Mouse (Mus musculus): Measurements from ENCODE around the gene Baiap2. TPM values are rescaled to one million over a fixed set of nuclear protein-coding genes. Genes with fewer than 3 reads are reported as not detected.
A peak's percentile ranks its signal among the peaks of the same experiment; 100 is the strongest.

The Baiap2 gene
- total RNA-seq, 2 experiments from 2014 or later = 220 to 272 TPM

DNA sequence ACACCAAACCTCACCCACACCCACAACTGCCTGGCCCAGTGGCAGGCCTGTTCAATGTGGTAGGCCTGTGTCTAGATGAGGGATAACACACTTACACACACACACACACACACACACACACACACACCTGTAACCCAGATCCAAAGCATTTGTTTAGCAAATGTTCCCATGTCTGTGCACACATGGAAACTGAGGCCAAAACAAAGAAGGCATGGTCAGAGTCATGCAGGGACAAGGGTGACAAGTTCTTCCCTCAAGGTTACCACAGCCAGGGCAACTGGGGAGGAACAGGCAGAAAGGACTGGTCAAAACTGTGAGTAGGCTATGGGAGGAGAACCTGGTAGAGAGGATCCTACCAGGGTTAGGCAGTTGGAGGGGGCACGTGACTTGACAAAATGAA, 65.9 kb downstream of the Baiap2 start:
- no peak for DNase-seq (ENCODE audit: low spot score in 2 of 2)

DNA sequence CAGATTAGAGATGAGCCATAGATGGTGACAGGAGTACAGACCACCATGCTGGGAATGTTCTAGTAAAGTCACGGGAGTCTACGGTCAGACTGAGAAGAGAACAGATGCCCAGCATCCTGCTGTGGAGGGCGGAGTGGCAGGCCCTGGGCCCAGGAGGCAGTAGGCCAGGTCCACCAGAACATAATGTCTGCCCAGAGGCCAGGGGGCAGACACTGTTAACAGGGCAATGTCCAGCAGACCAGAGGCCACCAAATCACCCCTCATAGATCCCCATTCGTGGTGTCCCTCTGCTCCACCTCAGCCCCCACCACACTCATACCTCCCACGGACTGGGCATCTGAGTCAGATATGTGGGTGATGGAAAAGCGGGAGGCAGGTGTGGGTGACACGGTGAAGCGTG, 66.4 kb downstream of the Baiap2 start:
- DNase-seq (ENCODE audit: low spot score in 2 of 2) = no peak

DNA sequence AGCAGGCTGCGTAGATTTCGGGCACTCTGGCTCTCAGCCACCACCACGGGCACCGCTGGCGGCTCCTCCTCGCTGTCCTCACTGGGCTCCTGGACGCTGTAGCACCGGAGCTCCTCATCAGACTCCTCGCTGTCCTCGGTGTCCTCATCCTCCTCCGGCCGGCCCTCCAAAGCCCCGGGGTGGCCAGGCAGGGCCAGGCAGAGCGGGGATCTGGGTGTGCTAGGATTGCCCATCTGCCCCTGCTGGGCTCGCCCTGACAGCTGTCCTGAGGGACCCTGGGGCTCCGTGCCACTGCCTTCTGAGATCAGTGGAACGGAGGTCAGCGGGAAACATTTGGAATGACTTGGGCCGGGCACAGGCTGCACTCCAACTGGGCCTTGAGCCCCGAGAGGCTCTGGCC, 67.4 kb downstream of the Baiap2 start:
- no peak for DNase-seq (ENCODE audit: low spot score in 2 of 2)

DNA sequence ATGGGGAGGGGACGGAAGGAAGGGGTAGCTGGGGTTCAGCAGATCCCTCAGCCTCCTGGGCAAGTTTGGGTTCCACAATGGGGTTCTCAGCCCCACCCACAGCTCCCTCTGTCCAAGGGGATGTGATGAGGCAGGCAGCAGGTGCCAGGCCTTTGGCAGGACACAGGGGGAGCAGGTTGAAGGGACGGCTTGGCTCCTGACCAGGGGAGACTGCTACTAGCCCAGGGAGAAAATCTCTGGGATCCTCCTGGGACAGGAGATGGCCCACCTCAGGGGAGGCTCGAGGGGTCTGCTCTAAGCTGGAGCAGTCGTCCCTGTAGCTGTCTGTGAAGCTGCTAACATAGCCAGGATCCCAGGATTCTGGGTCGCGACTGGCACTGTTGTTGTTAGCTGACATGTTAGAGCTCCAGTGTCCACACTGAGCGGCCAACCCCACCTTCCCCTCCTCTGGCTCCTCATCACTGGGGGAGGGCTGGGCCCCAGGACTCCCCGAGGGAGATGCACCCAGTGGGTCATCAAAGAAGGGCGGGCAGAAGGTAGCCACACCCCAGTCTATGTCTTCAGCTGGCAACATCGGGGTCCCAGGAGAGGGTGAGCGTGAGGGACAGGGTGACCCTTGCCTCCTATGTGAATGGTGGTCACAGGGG, 68.7 kb downstream of the Baiap2 start:
- DNase-seq (ENCODE audit: low spot score in 2 of 2) = no peak

DNA sequence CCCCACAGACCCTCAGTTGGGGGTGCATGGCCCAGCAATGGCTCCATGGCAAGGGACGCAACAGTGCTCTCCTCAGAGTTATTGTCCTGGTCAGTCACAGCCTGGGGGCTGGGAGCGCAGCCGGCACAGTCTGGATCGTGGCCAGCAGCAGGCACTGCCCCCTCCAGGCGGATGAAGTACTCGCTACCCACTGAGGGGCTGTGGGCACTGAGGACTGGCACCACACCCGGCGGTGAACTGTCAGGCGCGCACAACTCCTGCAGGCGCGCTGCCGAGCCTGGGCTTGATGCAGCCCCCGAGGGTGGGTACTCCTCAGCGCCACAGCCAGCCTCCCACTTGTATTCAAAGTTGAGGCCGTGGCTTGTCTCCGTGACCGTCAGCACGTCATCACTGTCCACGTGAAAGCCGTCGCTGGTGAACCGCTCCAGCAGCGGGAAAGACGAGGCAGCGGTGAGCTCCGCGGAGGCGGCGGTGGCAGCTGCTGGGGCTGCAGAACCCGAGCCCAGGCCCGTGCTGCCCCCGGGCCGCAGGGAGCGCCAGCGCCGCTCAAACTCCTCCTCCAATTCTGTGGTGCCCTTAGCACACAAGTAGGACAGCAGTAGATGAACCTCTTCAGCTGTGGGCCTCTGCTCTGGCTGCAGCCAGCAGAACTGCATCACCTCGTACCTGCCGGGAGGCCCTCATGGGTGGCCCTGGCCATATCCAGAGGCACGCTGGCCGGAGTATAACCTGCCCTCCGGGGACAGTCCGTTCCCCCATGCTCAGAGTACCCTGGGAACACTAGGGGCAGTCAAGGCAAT, 69.4 kb downstream of the Baiap2 start:
- DNase-seq (ENCODE audit: low spot score in 2 of 2) = no peak

DNA sequence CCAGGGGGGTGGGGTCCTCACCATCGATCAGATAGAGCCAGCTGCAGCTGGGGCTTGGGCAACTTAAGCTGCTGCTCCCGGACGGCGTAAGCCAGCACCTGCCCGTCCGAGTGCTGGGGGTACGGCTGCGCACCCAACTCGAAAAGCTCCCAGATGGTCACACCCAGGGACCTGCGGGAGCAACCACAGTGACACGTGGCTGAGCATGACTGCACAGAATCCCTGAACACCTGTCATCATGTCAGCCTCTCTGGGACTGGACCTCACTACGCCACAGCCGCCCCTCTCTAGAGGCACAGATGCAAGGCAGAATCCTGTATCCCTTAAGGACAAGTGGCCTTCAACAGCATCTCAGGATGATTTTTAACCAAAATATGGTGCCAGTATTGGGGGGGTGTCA, 70.1 kb downstream of the Baiap2 start:
- DNase-seq (ENCODE audit: low spot score in 2 of 2) = no peak

DNA sequence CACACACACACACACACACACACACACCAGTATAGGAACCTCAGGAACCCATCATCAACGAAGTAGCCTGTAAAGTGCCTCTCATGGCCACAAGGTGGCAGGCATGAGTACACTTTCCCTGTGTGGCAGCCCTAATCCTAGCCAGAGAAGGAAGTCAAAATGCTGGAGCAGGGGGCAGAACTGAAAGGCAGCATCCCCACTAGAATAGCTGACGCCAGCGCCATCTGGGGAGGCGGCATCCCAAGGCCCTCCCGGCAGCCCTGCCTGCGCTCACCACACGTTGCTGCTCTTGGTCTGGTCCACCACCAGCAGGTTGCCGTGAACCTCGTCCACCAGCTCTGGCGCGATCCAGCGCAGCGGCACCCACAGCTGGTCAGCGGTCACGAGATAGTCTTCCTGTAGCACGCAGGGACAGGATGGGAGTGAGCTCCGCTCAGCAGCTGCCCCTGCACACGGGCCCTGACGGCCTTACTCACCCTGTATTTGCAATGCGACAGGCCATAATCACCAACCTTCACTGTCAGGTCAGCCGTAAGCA, 70.7 kb downstream of the Baiap2 start:
- peak; percentile 88 to 89 for DNase-seq (ENCODE audit: low spot score in 2 of 2)

DNA sequence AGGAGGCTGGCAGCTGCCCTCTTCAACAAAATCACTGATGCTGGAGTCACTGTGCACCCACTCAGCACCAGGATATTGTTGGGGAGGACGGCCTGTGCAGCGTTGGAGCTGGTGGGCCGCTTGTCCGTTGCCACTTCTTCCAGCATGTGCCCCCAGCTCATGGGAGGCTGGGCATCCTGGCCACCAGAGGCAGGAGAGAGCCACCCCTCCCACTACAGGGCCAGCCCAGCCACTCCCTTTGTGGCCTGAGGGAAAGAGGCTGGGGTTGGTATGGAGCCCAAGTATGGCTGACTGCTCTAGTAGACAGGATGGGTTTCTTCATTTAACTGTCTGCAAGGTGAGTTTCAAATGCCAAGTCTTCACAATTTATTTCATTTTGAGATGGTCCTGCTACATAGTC, 72.2 kb downstream of the Baiap2 start:
- no peak for DNase-seq (ENCODE audit: low spot score in 2 of 2)

DNA sequence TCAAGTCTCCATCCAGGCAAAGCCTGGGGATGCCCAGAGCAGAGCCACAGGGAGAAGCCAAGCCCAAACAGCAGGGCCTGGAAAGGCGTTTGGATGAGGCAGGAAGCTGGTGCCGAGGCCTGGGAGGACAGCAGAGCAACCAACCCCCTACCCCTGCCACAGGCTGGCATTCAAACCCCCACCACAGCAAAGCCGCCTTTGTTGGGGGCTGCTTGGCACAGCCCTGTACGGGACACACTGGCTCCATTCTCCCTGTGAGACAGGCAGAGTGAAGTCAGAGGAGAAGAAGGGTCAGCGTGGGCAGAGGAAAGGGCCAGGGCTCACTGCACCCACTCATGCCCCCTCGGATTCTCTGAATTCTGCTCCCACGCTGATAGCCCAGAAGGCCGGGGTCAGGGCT, 74.4 kb downstream of the Baiap2 start:
- no peak for DNase-seq (ENCODE audit: low spot score in 2 of 2)

DNA sequence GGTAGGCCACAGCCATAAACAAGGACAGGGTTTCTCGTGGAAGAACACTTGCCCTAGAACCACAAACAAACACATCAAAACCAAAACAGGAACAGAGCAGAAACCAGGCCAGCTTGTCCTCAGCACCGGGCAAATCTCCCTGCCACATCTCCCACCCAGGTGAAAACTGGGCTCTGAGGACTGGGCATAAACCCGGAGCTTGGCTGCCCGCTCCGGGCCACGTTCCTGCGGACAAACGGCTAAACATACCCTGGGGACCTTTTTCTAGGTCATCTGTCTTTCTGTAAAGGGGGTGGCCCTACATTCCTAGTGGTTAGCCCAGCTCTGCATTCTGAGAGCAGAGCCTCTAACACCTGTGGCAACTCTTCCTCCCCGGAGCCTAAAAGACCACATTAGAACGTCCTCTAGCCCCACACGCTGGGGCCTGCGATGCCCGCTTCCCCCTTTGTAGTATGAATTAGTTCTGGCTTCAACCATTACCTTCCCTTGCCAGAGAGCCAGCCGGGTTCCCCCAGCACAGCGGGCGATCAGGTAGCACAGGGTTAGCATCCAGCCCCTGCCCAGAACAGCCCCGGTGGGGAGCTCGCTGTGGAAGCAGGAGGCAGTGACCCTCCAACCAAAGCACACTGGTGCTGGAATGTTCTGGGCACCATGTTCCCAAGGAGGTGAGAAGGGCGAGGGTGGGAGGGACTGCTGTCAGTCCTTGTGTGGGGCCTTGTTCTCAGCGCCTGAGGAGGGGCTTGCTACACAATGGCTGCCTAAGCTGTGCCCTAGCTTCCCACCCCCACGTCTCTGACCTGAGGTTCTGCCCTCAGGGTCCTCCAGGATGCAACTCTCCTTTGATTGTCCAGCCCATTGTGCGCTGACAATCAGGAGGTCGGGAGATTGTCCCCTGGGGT, 77.2 kb downstream of the Baiap2 start:
- no peak for DNase-seq (ENCODE audit: low spot score in 2 of 2)

DNA sequence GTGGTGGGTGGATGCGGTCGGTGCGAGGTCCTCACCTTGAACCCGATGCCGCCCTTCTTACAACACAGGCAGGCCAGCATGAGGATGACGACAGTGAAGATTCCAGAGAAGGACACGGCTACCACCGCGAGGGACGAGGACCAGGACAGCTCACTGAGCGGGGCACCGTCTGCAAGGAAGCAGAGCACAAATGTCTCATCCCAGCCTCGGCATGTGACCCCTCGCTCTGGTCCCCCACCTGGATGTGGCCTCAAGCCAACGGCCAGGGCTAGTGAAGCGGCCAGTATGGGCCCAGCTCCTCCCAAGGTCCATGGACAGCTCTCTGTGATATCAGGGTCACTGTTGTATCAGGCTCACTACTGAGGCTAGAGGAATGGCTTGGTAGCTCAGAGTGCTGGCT, 78.8 kb downstream of the Baiap2 start:
- DNase-seq (ENCODE audit: low spot score in 2 of 2) = no peak

DNA sequence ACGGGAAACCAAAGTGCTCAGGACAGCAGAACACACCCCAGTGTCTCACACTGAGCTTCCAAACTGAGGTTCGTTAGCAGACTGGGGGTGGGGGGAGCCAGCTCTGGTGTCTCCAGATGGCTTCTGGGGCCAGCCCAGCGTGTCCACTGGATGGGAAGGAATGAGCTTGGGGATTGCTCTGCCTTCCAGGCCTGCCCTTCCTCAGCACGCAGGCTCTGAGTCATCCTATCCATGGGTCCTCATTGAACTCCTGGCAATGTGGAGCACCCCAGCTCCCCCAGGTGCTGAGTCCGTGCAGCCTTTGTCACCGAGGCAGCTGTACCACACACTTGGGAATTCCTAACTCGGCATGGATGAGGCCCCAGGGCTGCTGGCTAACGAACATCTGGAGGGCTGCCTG, 79.7 kb downstream of the Baiap2 start:
- no peak for DNase-seq (ENCODE audit: low spot score in 2 of 2)

DNA sequence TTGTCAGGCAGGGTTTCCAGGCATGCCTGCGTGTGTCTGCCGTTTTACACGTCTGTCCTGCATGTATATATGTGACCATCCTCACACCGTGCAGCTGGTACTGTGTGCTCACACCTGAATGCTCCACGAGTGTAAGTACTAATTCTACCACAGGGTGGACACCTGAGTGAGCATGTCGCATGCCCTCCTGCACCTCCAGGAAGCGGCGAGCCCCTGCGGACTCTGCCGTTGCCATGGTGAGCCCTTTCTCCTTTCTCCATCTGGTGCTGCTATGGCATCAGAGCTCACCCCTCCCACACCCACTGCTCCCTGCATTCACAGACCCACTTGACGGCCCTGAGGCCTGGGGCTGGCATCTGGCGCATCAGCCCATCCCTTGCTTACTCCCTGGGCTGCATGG, 80.3 kb downstream of the Baiap2 start:
- DNase-seq (ENCODE audit: low spot score in 2 of 2) = no peak

DNA sequence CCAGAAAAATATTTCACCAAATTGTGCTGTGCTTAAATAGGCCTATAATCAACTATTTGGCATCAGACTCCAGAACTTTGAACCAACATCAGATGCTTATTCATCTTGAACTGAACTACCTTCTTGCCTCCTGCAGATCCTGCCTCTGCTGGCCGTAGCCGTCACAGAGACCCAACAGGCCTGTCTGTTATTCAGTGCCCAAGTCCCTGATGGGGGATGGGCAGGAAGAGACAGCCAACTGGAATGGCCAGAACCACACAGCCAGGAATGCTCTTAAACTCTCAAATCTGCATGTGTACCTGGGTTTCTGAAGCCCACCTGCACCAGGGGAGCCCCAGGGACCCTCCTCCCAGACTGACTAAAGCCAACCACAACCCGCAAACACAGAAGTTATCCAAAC, 84.4 kb downstream of the Baiap2 start:
- no peak for DNase-seq (ENCODE audit: low spot score in 2 of 2)

DNA sequence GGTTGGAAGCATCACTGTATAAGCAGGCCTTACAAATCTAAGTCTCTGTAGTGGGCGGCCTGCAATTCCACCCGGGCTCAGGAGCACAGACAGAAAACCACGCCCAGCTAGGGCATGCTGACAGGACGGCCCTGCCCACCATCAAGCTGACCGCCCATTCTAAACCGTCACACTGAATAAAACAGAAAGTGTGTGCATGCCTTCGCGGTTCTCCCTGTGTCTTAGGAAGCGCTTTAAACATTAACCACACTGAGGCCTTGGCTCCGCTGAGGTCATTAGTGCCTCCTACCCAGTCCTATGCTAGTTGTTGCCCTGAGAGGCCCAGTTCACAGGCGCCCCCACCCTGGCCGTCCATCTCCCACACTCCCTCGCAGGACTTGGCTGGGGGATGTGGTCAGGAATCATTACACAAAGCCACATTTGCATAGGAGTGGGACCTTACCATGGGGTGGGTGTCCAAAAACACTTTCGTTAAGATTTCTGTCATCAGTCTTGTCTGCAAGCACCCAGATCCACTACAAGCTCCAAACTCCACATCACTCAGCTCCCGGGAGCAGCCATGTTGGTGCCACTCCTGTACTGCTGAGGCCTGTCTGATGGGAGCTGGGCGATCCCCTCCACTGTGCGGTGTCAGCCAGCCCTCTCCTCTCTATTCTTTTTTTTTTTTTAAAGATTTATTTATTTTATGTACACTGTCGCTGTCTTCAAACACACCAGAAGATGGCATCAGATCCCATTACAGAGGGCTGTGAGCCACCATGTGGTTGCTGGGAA, 85.9 kb downstream of the Baiap2 start:
- DNase-seq (ENCODE audit: low spot score in 2 of 2) = no peak

DNA sequence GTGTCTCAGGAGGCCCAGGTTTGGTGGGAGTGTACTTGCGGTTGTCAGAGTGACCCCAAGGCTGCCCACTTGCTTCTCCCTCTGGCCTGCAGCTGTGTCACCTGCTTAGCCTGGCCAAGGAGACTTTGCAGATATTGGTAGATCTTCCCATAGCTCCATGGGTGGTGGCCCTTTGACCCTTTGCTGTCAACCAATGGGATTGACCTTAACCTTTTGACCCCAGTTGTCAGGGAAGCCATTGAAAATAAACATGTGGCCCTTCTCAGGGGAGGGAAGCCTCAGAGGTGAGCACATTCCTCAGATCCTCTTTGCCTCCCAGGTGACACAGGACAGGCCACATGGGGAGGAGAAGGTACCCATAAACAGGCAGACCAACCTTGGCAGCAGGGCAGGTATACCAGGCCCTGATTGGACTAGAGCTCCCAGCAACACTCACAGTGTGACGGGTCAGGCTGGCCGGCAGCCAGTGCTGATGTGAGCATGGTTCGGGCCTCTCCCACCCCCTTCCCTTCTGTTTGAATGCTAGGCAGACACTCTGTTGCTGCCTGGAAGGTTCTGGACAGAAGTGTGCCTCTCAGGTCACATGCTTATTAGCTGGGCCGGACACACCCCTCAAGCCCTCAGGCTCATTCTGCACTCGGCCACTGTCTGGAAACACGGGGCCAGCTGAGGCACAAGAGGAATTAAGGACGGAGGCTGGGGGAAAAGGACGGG, 87.0 kb downstream of the Baiap2 start:
- no peak for DNase-seq (ENCODE audit: low spot score in 2 of 2)

DNA sequence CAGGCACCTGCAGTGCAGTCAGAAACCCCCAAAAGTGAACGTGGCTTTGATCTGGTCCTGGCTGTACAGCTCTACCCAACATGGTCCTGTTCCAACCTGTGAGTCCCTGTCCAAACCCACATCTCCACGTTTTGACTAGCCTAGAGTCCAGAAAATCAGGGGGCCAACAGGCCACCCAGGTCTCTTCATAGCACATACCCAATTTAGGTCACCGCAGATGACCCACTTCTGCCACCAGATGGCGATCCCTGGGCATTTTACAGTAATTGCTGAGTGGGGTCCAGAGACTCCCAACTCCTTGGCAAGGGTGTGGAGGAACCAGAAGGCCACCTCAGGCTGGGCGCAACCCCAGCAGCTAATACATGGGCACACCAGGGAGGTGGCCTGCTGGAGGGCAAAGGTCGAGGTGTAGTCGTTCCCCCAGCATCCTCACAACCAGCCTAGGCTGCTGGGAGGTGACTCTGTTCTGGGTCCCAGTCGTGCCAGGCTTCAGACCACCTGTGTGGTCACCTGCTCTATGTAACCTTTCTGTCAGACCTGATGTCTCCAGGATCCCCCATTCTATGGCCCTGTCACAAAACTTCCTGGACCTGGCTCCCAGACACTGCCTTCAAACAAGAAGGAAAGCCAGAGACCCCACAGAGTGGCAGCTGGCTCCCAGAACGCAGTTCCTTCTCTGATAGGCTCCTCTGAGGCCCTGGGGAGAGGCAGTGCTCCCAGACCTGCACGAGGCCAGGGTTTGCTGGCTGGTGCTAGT, 87.8 kb downstream of the Baiap2 start:
- DNase-seq (ENCODE audit: low spot score in 2 of 2) = no peak

DNA sequence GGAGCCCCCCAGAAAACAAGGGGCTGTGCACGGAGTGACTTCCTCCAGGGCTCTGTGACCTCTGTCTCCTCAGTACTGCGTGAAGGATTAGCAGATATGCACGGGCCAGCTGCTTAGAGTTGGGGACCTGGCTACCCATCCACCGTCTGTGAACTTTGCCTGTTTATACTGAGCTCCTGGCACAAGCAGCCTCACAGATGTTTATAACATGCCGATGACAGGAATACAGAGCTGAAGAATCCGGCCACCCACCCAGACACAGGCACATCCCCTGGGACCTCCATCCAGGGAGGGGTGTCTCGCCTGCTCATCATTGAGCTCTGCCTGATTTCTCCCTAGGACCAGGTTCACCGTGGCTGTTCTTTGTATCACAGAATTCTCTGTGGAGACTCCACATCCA, 89.5 kb downstream of the Baiap2 start:
- DNase-seq (ENCODE audit: low spot score in 2 of 2) = no peak

DNA sequence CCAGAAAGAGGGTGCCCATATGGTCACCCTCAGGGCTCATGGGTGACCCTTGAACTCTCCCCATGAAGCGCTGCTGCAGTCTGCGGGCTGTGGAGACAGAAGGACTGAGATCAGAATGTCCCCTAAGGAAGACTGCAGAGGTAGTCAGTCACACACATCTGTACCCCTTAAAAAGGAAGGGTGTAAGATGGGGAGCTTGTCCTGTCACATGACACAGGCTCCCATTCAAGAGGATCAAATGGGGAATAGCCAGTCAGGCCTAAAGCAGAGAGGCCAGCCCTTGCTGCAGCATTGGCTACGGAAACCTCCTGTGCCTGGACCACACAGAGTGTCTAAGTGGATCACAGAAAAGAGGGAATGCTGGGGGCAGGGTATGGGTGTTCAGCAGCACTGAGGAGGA, 90.9 kb downstream of the Baiap2 start:
- DNase-seq (ENCODE audit: low spot score in 2 of 2) = no peak

DNA sequence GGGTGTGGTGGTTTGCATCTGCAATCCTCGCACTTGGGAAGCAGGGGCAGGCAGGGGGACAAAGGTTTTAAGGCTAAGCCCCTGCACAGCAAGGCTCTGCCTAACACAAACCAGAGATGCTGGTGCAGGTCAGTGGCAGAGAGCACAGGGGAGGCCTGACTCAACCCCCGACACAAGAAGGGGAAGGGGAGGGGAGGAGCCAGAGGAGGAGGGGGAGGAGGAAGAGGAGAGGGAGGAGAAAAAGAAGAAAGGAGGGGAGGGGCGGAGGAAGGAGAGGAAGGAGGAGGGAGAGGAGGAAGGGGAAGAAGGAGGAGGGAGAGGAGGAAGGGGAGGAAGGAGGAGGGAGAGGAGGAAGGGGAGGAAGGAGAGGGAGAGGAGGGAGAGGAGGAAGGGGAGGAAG, 91.7 kb downstream of the Baiap2 start:
- DNase-seq (ENCODE audit: low spot score in 2 of 2) = no peak

Data from left cerebral cortex, adult 18-20 months (tissue).